Mouse (Mus musculus) heart, postnatal 14 days (tissue): ENCODE measurements around the gene Olfr611. TPM values are rescaled to one million over a fixed set of nuclear protein-coding genes. Genes with fewer than 3 reads are reported as not detected.
"Not testable (repeated sequence)": the region's sequence is repeated elsewhere in the genome, so short reads cannot be mapped to it uniquely, and the experiment has no call there.

ENCODE experiments used
- DNase-seq, 2 experiments: peaks; one replicate each; pipeline ENCODE4 v3.0.0; 2021 to 2022
- intact Hi-C: fragments of 180-260 bp; cut with DNase I; formaldehyde crosslinking; loops from one replicate; pipeline ENCODE4 v1.15.1; 2025
- long read RNA-seq, 2 experiments: library from polyadenylated mRNA; stranded (forward); transcript quantifications; one replicate each; pipeline ENCODE4 v2.0.0; 2021
- total RNA-seq, 2 experiments: library from RNA; stranded (reverse); gene quantifications; 2 replicates each; pipeline ENCODE4 v1.2.3; 2021

Gene Olfr611
- total RNA-seq = not detected
- long read RNA-seq, experiment 1 = 0 reads
- long read RNA-seq, experiment 2 = 0 reads

DNA sequence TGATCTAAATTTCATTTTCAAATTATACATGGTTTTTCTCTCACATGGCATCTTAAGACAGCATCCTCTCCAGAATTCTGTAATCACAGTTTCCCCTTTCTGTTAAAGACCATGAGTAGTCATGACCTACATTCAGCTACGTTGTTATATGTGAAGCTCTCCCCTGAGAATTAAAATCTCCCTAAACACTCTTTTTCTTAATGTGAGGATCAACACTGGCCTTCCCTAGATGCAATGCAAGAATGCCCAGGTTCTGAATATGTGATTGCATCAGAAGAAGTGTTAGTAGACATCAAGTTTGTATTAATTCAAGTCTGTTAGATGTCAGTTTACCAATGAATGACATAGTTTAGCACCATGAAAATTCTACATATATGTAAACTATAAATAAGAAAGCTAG lies at the start of gene Olfr611:
Olfr611 (minus strand) TSS at position 101 of the 400 bp plus-strand sequence.
- DNase-seq, intact Hi-C loops: not testable (repeated sequence)

DNA sequence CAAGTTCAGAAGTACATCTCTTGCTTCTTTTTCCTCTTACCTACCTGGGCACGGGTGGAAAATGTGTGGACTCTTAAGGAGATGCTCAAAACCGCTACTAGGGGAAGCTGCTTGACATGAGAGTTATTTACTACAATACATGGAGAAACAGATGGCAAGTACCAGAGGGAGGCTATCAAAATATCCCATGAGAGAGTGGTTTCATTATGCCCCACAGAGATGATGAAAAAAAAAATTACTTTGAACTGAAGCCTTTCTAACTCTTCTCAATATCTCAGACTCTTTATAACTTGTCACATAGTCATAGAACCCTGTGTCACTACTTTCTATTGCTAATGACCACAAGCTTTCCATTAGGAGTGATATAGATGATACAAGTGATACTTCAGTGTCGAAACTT lies 48.4 kb upstream of the Olfr611 start, which contains the start of gene Olfr616:
Olfr616 (minus strand) TSS at position 101 of the 400 bp plus-strand sequence.
- intact Hi-C loops = no loop called here
- DNase-seq = no peak

DNA sequence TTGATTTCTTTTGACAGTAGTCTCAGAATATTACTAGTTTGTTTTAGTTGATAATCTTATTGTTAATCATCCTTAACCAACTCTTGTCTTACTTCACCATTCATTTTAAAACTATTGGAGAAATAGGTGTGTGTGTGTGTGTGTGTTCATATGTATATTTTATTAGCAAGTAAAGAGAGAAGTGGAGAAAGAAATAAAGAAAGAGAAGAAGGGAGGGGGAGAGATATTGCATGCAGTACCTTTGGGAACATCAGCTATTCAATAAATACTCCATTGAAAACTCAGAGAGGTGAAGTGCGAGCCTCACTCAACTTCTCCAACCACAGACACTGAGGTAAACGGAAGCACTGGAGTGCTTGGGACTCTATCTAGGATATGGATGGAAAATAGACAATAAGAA lies 35.1 kb upstream of the Olfr611 start, which contains the start of gene Olfr615:
Olfr615 (plus strand) TSS at position 301 of the 400 bp plus-strand sequence.
- no peak for DNase-seq
- intact Hi-C loops = no loop called here

DNA sequence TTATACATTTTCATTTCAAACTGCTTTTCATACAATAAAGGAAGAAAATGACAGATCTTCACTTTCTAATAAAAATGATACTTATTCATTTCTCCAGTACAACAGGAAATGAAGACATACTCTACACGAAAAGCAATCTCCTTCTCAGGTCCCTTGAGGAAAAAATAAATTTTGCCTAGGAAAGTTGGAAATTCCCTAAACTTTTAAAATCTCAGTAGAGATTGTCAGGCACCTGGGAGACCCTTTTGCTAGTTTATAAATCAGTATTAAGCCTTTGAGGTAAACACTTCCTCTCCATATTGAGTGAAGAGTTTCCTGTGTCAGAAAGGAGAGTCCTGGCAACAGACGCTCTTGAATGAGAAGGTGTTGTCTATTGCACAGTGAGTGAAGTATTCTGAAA lies 27.1 kb upstream of the Olfr611 start, which contains the start of gene Olfr613:
Olfr613 (plus strand) TSS at position 301 of the 400 bp plus-strand sequence.
- DNase-seq = no peak
- intact Hi-C loops = no loop called here

DNA sequence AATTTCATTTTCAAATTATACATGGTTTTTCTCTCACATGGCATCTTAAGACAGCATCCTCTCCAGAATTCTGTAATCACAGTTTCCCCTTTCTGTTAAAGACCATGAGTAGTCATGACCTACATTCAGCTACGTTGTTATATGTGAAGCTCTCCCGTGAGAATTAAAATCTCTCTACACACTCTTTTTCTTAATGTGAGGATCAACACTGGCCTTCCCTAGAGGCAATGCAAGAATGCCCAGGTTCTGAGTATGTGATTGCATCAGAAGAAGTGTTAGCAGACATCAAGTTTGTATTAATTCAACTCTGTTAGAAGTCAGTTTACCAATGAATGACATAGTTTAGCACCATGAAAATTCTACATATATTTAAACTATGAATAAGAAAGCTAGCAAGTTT lies 22.0 kb upstream of the Olfr611 start, which contains the start of gene Olfr612:
Olfr612 (minus strand) TSS at position 101 of the 400 bp plus-strand sequence.
- DNase-seq, intact Hi-C loops: not testable (repeated sequence)

DNA sequence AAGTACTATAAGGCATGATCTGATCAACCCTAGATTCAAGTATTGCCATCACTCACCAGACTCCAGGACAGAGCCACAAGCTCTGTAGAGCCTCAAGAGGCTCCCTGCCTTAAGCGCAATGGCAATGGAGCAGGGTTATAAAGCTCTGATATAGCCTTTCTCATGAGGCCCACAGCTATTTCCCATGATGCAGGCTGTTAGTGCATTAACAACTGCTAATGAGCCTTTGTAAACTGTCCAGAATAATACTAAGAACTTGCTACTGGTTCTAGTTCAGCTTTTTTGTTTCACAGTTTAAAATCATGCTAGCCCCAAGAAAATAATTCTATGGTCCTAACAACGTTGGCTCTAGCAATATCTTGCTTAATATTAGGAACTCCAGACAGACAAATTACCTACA lies 8.6 kb downstream of the Olfr611 start, which contains the start of gene Olfr610:
Olfr610 (minus strand) TSS at position 101 of the 400 bp plus-strand sequence.
- intact Hi-C loops = no loop called here
- no peak for DNase-seq

DNA sequence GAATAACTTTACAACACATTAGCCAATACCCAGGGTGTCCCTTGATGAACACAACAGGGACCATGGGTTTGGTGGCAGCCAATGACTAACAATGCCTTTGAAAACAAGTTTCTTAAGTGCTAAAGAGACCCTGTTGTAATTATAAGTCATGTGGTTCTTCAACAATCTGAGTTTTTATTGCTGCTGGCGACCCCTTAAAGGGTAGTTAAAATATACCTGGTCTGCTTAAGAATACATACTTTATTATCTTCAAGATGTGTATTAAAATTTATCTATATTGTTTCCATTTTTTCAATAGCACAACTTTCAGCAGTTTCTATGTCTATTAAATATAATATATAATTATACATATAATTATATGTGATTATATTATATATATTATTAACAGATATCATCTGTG lies 22.7 kb downstream of the Olfr611 start, which contains the start of gene Olfr609:
Olfr609 (minus strand) TSS at position 101 of the 400 bp plus-strand sequence.
- intact Hi-C loops = no loop called here
- no peak for DNase-seq

DNA sequence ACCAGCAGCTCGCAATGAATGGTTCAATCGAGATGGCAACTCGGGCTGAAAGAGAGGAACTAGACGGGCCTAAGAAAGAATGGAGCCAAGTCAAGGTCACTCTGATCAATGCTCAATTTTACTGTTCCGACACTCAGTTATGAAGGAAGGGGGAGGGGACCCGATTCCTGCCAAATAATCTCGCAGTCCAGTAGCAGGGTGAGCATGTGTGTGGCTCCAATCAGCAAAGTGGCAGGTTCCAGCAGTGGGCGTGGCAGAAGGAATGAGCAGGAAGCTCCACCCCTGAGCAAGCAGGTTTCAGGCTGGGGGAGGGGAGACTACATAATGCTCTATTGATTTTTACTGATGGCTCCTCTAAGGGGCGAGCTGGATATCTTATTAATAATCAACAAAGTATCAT lies 43.5 kb downstream of the Olfr611 start:
- DNase-seq, intact Hi-C loops: not testable (repeated sequence)

DNA sequence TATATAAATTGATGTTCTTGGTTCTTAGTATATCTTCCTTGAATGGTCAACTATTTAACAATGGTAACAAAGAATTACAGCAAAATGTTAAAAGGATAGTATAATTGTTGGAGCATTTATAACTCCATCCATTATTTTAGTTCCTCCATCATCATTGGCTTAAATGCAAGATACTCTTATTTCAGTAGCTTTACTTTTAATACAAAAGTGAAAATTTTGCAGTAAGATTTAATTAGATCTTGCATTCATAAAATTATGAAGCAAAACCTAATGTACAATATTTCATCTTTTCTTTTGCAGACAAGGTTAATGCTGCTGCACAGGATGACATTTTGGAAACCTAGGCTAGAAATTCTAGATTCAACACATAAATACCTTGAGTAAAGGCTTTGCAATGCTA lies 51.1 kb downstream of the Olfr611 start, which contains the start of gene Olfr608:
Olfr608 (plus strand) TSS at position 301 of the 400 bp plus-strand sequence.
- no peak for DNase-seq
- intact Hi-C loops = no loop called here

Other genes with a start within 250 kb of the Olfr611 start
- gene Olfr596, start 215.2 kb downstream of the Olfr611 start, total RNA-seq = not detected
- gene Olfr597, start 204.5 kb downstream of the Olfr611 start, total RNA-seq = not detected
- gene Olfr598, start 197.3 kb downstream of the Olfr611 start, total RNA-seq = not detected
- not detected for gene Olfr599, start 184.9 kb downstream of the Olfr611 start, total RNA-seq
- not detected for gene Olfr600, start 171.2 kb downstream of the Olfr611 start, total RNA-seq
- not detected for gene Olfr601, start 158.2 kb downstream of the Olfr611 start, total RNA-seq
- not detected for gene Olfr603, start 134.7 kb downstream of the Olfr611 start, total RNA-seq
- not detected for gene Usp17lc, start 105.8 kb downstream of the Olfr611 start, total RNA-seq
- not detected for gene Olfr605, start 75.4 kb downstream of the Olfr611 start, total RNA-seq
- not detected for gene Olfr606, start 71.8 kb downstream of the Olfr611 start, total RNA-seq
- not detected for gene Olfr607, start 56.7 kb downstream of the Olfr611 start, total RNA-seq
- gene Olfr608, start 51.0 kb downstream of the Olfr611 start, total RNA-seq = not detected
- gene Olfr609, start 22.8 kb downstream of the Olfr611 start, total RNA-seq = not detected
- not detected for gene Olfr610, start 8.7 kb downstream of the Olfr611 start, total RNA-seq
- not detected for gene Olfr612, start 21.9 kb upstream of the Olfr611 start, total RNA-seq
- not detected for gene Olfr613, start 27.2 kb upstream of the Olfr611 start, total RNA-seq
- not detected for gene Olfr615, start 35.2 kb upstream of the Olfr611 start, total RNA-seq
- gene Olfr616, start 48.3 kb upstream of the Olfr611 start, total RNA-seq = not detected
- not detected for gene Olfr617, start 52.2 kb upstream of the Olfr611 start, total RNA-seq
- not detected for gene Olfr618, start 69.3 kb upstream of the Olfr611 start, total RNA-seq
- not detected for gene Olfr619, start 79.7 kb upstream of the Olfr611 start, total RNA-seq
- gene Olfr620, start 91.7 kb upstream of the Olfr611 start, total RNA-seq = not detected
- not detected for gene Olfr622, start 121.9 kb upstream of the Olfr611 start, total RNA-seq
- not detected for gene Olfr623, start 142.9 kb upstream of the Olfr611 start, total RNA-seq
- gene Olfr624, start 150.3 kb upstream of the Olfr611 start, total RNA-seq = not detected
- gene Olfr625-ps1, start 161.9 kb upstream of the Olfr611 start, total RNA-seq = not detected
- not detected for gene Olfr243, start 193.8 kb upstream of the Olfr611 start, total RNA-seq
- gene Olfr628, start 209.5 kb upstream of the Olfr611 start, total RNA-seq = not detected
- not detected for gene Olfr629, start 224.1 kb upstream of the Olfr611 start, total RNA-seq
- not detected for gene Olfr630, start 236.5 kb upstream of the Olfr611 start, total RNA-seq